Mouse (Mus musculus) right cerebral cortex, adult 18-20 months (tissue): Measurements from ENCODE around the gene Vps13d.

Experiments used
- DNase-seq: peaks from one replicate; pipeline ENCODE4 v3.0.0; 2022; ENCODE audit warnings: mixed read lengths

Gene Vps13d

GRCm38 (mm10) chr4:144969030-144969429 lies 225.8 kb downstream of the Vps13d start:
- no peak for DNase-seq

DNA sequence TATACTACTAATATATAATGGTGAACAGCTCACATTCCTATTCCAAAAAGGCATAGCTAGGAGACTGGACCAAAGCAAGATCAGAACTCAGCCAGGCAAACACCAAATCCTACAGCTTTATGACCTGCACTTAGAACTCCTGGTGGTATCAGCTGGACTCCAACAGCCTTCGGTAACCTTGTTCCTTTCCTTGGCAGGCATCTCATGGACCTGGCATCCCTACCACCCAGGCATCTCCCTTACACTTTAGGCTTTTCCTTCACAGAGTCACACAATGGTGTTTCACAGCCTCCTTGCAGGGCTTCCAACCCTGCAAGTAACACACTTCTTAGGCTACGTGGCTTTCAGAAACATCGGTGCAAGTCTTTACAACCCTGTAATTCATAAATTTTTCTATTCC lies 226.4 kb downstream of the Vps13d start:
- DNase-seq = no peak

DNA sequence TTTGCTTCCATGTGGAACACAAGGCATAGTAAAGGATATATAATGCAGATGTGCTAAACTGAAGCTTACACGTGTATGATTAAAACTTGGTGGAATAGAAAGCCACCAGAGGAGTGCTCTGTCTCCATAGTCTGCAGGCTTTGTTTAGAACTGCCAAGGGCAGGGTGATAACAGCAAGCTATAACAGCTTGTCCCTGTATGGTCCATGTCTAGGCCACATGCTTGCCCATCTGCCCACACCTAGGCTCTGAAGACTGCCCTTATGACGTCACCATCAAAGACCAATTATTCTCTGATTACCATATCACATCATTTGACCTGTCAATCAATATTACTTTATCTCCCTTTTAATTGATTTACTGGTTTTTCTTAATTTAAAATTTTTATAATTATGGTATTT lies 229.6 kb downstream of the Vps13d start:
- DNase-seq = no peak

DNA sequence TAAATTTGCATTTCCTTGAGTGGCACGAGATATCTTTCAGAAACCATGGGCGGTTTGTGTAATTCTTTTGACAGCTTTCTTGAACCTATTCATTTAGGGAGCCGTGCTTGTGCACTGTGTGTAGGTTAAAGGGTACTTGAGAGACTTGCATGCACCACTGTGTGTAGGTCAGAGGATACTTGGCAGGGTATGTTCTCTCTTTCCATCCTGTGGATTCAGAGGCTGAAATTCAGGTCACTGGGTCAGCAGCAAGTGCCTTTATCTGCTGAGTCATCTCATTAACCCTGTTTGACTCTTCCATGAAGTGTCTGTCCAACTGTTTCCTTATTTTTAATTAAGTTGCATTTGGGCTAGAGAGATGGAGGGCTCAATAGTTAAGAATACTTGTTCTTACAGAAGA lies 233.1 kb downstream of the Vps13d start:
- DNase-seq = no peak

- no peak for DNase-seq
Observed at GRCm38 (mm10) chr4:144961232-144961631, 233.6 kb downstream of the Vps13d start.

DNA sequence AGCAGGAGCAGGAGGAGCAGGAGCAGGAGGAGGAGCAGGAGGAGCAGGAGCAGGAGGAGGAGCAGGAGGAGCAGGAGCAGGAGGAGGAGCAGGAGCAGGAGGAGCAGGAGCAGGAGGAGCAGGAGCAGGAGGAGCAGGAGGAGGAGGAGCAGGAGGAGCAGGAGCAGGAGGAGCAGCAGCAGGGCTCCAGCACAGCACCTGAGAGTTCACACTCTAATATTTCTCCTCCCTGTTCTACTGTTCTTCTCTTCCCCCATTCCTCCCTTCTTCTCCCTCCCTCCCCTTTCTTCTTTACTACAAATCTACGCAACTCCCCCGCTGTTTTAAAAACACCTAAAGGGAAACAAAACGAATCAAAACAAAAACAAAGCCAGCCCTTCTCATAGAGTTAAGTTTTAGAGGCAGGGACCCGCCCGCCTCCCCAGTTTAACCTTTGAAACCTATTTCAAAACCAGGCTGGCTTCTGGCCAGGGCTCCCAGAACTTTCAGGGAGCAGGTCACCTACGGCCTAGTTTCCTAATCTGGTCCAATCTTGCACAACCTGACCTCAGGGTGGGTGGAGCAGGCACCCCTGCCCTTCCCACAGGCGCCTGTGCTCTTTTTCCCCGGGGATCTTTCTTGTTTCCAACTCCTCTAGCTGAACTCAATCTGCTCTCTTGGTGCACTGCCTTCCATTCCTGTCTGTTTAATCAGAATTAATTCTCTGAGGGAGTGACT lies 234.5 kb downstream of the Vps13d start:
- DNase-seq = no peak

- DNase-seq = no peak
Observed at GRCm38 (mm10) chr4:144957721-144958120, 237.1 kb downstream of the Vps13d start.

GRCm38 (mm10) chr4:144957186-144957585 lies 237.6 kb downstream of the Vps13d start:
- DNase-seq = no peak

DNA sequence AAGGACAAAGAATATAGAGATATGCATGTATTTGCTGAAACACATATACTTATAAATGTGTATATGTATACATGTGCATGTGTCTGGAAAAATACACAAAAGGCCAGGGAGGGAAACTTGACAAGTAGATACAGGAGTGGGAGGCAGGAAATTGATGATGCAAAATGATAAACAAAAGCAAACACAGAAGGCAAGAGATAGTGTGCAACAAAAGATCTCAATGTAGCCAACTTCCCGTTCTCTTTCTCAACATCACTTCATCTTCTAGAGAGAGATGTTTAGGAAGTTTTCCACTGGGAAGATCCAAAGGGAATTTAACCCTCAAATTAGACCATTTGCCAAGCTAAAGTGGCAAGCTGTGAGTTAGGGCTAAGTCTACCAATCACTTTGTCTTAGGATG lies 238.5 kb downstream of the Vps13d start:
- DNase-seq = no peak

- DNase-seq = no peak
Observed at GRCm38 (mm10) chr4:144955863-144956262, 238.9 kb downstream of the Vps13d start.

- no peak for DNase-seq
Observed at GRCm38 (mm10) chr4:144953421-144953820, 241.4 kb downstream of the Vps13d start.

- no peak for DNase-seq
Observed at GRCm38 (mm10) chr4:144951859-144952258, 242.9 kb downstream of the Vps13d start.

- no peak for DNase-seq
Observed at GRCm38 (mm10) chr4:144950883-144951282, 243.9 kb downstream of the Vps13d start.

GRCm38 (mm10) chr4:144950327-144950711 lies 244.5 kb downstream of the Vps13d start:
- DNase-seq = no peak

GRCm38 (mm10) chr4:144949441-144950326 lies 245.1 kb downstream of the Vps13d start:
- peak; percentile 13 for DNase-seq

DNA sequence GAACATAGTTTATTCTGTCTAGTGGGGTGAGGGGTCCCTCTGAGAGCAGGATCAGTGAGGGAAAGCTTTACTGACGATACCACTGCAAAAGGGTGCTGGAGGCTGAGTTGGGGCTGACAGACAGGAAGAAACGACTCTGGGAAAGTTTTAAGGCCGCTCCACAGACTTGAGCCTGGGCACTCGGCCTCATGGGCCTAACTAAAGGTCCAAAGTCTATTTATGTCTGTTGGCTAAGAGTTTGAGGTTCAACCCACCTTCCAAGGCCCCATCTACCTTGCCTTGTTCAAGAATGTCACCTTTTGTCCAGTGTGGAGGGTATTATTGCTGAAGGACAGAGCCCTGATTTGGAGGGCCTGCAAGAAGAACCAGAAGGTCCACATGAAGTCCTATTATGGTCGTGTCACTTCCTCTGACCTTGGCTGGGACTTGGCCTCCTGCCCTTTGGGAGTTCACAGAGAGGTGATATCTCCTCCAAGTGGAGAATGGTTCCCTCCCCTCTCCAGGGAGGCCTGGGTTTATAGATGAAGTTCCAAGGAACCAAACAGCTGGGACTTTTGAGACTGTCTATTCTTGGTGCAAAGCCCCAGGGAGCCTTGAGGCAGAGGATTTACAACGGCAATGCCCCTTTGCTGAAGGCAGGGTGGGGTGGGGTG lies 246.9 kb downstream of the Vps13d start:
- no peak for DNase-seq

- DNase-seq = no peak
Observed at GRCm38 (mm10) chr4:144943273-144943672, 251.5 kb downstream of the Vps13d start.

GRCm38 (mm10) chr4:144942433-144942832 lies 252.4 kb downstream of the Vps13d start:
- DNase-seq = no peak

DNA sequence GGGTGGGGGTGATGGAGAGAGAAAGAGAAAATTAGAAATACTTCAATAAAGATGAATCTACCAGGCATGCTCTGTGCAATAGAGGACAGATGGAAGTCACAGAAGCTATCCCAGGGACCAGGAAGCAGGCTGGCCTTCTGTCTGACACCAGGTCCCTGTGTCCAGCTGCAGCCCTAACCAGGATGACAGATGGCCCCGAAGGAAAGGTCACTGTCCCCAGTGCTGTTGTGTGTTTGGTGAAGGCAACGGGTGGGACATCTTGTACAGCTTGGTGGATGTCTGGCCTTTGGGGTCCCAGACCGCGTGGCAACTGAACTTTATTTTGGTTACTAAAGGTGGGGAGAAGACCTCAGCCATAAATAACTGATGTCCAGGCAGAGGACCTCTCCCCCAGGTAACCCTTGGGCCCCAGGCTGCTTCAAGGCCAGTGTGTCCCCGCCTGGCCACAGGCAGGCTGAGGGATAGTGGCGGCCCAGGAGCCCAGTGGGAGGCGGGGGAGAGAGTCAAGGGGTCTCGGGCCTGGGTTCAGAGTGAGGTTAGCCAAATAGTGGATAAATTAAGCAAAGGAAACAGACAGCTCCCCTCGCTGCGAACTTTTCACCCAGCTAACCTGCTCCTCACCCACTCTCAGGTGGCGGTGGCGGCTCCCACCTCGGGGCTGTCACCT lies 253.9 kb downstream of the Vps13d start:
- DNase-seq = no peak

DNA sequence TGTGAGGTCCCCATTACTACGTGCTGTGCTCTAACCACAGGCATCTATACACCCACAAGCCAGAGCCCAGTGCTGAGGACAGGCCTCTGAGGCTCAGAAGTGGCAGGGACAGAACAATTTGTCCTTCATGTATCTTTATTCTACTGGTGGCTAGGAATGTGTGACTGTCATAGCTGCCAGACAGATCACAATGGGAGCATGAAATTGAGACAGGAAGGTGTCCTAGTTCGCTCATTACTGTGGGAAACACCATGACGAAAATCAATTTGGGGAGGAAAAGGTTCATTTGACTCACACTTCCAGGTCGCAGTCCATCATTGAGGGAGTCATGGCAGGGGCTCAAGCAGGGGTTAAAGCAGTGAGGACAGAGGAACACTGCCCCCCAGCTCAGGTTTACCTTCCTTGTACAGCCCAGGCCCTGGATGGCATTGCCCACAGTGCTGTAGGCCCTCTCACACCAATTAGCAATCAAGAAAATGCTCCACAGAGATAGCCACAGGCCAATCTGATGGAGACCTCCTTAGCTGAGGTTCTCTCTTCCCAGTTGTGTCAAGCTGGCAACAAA lies 254.9 kb downstream of the Vps13d start:
- DNase-seq = no peak

DNA sequence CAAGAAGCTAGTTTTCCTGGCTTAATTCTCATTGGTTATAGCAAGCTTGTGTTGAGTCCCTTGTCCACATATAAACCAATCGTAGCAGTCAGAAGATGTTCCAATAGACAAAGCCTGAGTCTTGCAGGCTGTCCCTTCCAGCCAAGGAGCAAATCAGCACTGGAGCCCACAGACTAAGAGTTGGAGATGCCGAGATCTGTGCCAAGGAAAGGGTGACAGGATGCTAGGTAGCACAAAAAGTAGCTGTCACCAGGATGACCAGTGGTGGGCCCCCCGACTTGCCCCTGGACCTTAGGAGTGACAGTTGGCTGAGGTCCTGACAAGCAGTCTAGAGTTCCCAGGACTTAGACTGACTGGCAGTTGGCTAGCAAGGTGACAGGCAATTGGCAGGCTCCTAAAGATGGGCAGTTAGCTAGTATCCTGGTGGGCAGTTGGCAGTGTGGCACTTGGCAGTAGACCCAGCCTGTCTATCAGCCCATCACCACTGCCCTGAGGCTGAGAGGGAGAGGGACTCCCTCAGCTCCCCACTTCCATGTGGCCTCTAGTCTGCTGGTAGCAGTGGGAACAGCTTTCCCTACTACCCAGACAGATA lies 258.1 kb downstream of the Vps13d start:
- DNase-seq = no peak

DNA sequence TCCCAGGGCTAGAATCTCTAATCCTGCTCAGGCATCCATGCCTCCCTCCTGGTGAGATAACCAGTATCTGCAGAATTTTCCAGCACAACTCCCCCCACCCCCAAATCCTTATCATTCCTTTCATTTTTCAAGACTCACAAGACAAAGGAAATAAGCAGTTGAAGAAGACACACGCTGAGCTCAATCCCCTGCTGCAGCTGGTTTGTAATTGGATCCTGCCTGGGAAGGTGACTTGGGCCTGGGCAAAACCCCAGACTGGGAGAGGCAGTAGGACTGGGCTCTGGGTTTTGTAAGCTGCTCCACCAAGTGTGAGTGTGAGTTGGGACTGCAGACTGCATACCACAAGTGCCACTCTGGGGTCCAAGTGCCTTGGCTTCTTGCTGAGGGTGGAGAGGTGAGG lies 260.3 kb downstream of the Vps13d start:
- no peak for DNase-seq
